Mouse (Mus musculus) heart, postnatal 0 days (tissue): ENCODE data around the gene Cuta. TPM values are rescaled to one million over a fixed set of nuclear protein-coding genes. Genes with fewer than 3 reads are reported as not detected.

Experiments
- ATAC-seq: fragments of 200-750 bp; cut with Nextera tagmentation; 2 replicates; pipeline ENCODE4 v1.8.0; 2017; ENCODE audit warnings: low read depth, moderate number of reproducible peaks, moderate library complexity; ENCODE audit not compliant: insufficient read depth
- DNase-seq: peaks from one replicate; pipeline ENCODE4 v3.0.0-alpha.2; 2016; ENCODE audit warnings: low spot score
- H3K27ac ChIP-seq: fragments of 300-500 bp; sonication (generic); 2 replicates; pipeline ENCODE4 v1.5.1; 2014; ENCODE audit warnings: low read depth, mild to moderate bottlenecking
- H3K27me3 ChIP-seq: fragments of 300-500 bp; sonication (generic); 2 replicates; pipeline ENCODE4 v1.6.1; 2014; ENCODE audit warnings: low read length, mixed read lengths; ENCODE audit not compliant: control insufficient read depth, insufficient read depth
- H3K36me3 ChIP-seq: fragments of 300-500 bp; sonication (generic); replicated peaks from 2 replicates; pipeline ENCODE4 v1.6.1; 2014; ENCODE audit warnings: low read length, mixed read lengths; ENCODE audit not compliant: control insufficient read depth, insufficient read depth
- H3K4me1 ChIP-seq: fragments of 300-500 bp; sonication (generic); 2 replicates; pipeline ENCODE4 v1.6.1; 2014; ENCODE audit warnings: antibody characterized with exemption; ENCODE audit not compliant: control insufficient read depth, insufficient read depth
- H3K4me2 ChIP-seq: fragments of 300-500 bp; sonication (generic); 2 replicates; pipeline ENCODE4 v1.6.1; 2014; ENCODE audit warnings: low read depth, mild to moderate bottlenecking, low read length, moderate library complexity
- H3K4me3 ChIP-seq: fragments of 300-500 bp; sonication (generic); 2 replicates; pipeline ENCODE4 v1.5.1; 2014; ENCODE audit warnings: low read depth, low read length
- H3K9ac ChIP-seq: fragments of 300-500 bp; sonication (generic); replicated peaks from 2 replicates; pipeline ENCODE4 v1.6.1; 2014; ENCODE audit warnings: low read depth, low read length, mixed read lengths
- H3K9me3 ChIP-seq: fragments of 300-500 bp; sonication (generic); replicated peaks from 2 replicates; pipeline ENCODE4 v1.6.1; 2016; ENCODE audit warnings: low read length; ENCODE audit not compliant: control insufficient read depth
- CTCF ChIP-seq: IDR thresholded peaks from 2 replicates; pipeline ENCODE4 v1.5.1; 2016; ENCODE audit warnings: antibody characterized with exemption, control low read depth, low read depth
- EP300 ChIP-seq: IDR thresholded peaks from 2 replicates; pipeline ENCODE4 v1.6.1; 2016; ENCODE audit warnings: antibody characterized with exemption, low read depth
- WGBS: fragments of 180-500 bp; shearing (Covaris S2); extraction: QIAGEN DNeasy Blood & Tissue Kit; methylation state at CpG from one replicate; pipeline ENCODE4 v1.1.7; 2014; 5-methylcytosine and 5-hydroxymethylcytosine counted together
- polyA plus RNA-seq: library from polyadenylated mRNA; unstranded; fragments of >200 nt; fragmentation: Nextera tagmentation; extraction: Ambion mirVana; gene quantifications from 2 replicates; pipeline ENCODE4 v1.2.1, GENCODE M21; 2015
- total RNA-seq: library from RNA; depleted of rRNA; stranded (reverse); fragments of >200 nt; gene quantifications from 2 replicates; pipeline ENCODE4 v1.2.3, GENCODE M21; 2014; ENCODE audit warnings: low replicate concordance; rRNA removed

Cuta gene
- total RNA-seq, result 80.2 and 107 TPM in 2 replicates
- 180 and 193 TPM in 2 replicates for polyA plus RNA-seq

GRCm38 (mm10) chr17:26939178-26939972, at the start of gene Cuta:
Cuta (minus strand) TSS chr17:26939569.
- peak; percentile 99 for DNase-seq
- H3K36me3 ChIP-seq, result peaks cover 21% of the 10 kb centered on the region
- under 1% methylated on average over 61 of the region's 70 CpGs for WGBS

GRCm38 (mm10) chr17:26985503-26986179, 46.3 kb upstream of the Cuta start:
- Histone ChIP-seq H3K36me3 (no peaks in the 10 kb centered on the region), H3K4me2 (no peak overlapping the region), H3K27me3 (no peaks in the 10 kb centered on the region), H3K9ac (no peak overlapping the region), H3K27ac (no peak overlapping the region), H3K9me3 (no peaks in the 10 kb centered on the region), H3K4me1 (no peaks in the 10 kb centered on the region), H3K4me3 (no peak overlapping the region)
- DNase-seq (no peak), ATAC-seq (no peak)
- WGBS, result 86% methylated on average over 10 of the region's 10 CpGs
- TF ChIP-seq EP300 (no peak), CTCF (no peak)

More at GRCm38 (mm10) chr17:26939178-26939972, at the start of gene Cuta:
- H3K27me3 ChIP-seq, result no peaks in the 10 kb centered on the region
- ATAC-seq, result peak; percentile 95
- peaks cover 12% of the 10 kb centered on the region for H3K4me1 ChIP-seq
- H3K4me3 ChIP-seq, result peak within 1 kb of the TSS; percentile 82
- TF ChIP-seq EP300, result 0 out of 2 replicates have a peak, but pooled peaks have one; percentile 47
- no peak for TF ChIP-seq CTCF
- peak within 1 kb of the TSS; percentile 89 for H3K27ac ChIP-seq
- peak within 1 kb of the TSS; percentile 97 for H3K4me2 ChIP-seq
- no peaks in the 10 kb centered on the region for H3K9me3 ChIP-seq
- peak within 1 kb of the TSS; percentile 71 for H3K9ac ChIP-seq

GRCm38 (mm10) chr17:26983382-26983781, 44.0 kb upstream of the Cuta start:
- no peaks in the 10 kb centered on the region for H3K4me1 ChIP-seq
- no peaks in the 10 kb centered on the region for H3K27me3 ChIP-seq
- H3K9ac ChIP-seq, result no peak overlapping the region
- ATAC-seq (no peak), DNase-seq (no peak)
- H3K4me2 ChIP-seq, result no peak overlapping the region
- H3K9me3 ChIP-seq, result no peaks in the 10 kb centered on the region
- H3K27ac ChIP-seq, result no peak overlapping the region
- no peak for TF ChIP-seq CTCF
- TF ChIP-seq EP300, result no peak
- peaks cover 2% of the 10 kb centered on the region; the same call in 1 of the 2 replicates for H3K36me3 ChIP-seq
- WGBS, result 77% methylated on average over 4 of the region's 4 CpGs
- H3K4me3 ChIP-seq, result no peak overlapping the region

GRCm38 (mm10) chr17:26981050-26981449, 41.7 kb upstream of the Cuta start:
- Histone ChIP-seq H3K27ac (peak overlapping the region; percentile 21; the same call in 1 of the 2 replicates), H3K4me1 (no peaks in the 10 kb centered on the region), H3K9ac (no peak overlapping the region), H3K36me3 (peaks cover 14% of the 10 kb centered on the region; the same call in 1 of the 2 replicates), H3K4me3 (no peak overlapping the region), H3K27me3 (no peaks in the 10 kb centered on the region), H3K9me3 (no peaks in the 10 kb centered on the region), H3K4me2 (no peak overlapping the region)
- ATAC-seq (no peak), DNase-seq (no peak)
- TF ChIP-seq CTCF, result no peak
- WGBS, result 49% methylated on average over 2 of the region's 2 CpGs

GRCm38 (mm10) chr17:26979426-26979825, 40.1 kb upstream of the Cuta start:
- DNase-seq (no peak), ATAC-seq (no peak)
- peaks cover 31% of the 10 kb centered on the region for H3K36me3 ChIP-seq
- no peak overlapping the region for H3K9ac ChIP-seq
- H3K27me3 ChIP-seq, result no peaks in the 10 kb centered on the region
- no peaks in the 10 kb centered on the region for H3K4me1 ChIP-seq
- H3K9me3 ChIP-seq, result no peaks in the 10 kb centered on the region
- TF ChIP-seq CTCF, result no peak
- no peak for TF ChIP-seq EP300
- WGBS, result 62% methylated on average over 2 of the region's 2 CpGs
- H3K4me2 ChIP-seq, result no peak overlapping the region
- no peak overlapping the region for H3K27ac ChIP-seq
- H3K4me3 ChIP-seq, result no peak overlapping the region
